Mouse (Mus musculus): ENCODE measurements around the gene Igsf9b. TPM values are rescaled to one million over a fixed set of nuclear protein-coding genes. Genes with fewer than 3 reads are reported as not detected.

Igsf9b gene
- 9.6 and 10.1 TPM in 2 replicates for polyA plus RNA-seq (2012; rRNA removed)

GRCm38 (mm10) chr9:27298411-27299285, at the start of gene Igsf9b:
Igsf9b (plus strand) TSS chr9:27299204.

DNA sequence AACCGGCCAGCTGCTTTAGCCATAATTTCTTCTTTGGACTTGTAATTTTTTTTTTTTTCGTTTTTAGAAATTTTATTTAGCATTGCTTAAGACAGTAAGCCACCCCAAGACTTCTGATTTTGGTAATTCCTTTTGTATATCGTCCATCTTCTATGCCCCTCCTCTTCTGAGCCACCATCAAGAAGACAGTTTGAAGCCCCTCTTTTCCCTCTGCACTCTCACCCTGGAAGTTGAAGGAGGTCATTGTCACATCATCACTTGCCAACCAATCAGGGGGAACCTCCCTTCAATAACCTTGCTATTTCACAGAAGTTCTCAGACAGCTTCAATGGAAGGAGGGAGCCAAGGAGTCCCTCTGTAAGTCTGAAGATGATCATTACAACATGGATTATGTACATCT, 97.5 kb downstream of the Igsf9b start, which contains the start of gene Spata19:
Gene Spata19 (plus strand): TSS at position 301 of the 400 bp plus-strand sequence.

Other genes with a start within 250 kb of the Igsf9b start
- gene Jam3, start 143.8 kb upstream of the Igsf9b start, polyA plus RNA-seq (2012; rRNA removed) = 37.7 and 42.9 TPM in 2 replicates
- 0.24 and 0.40 TPM in 2 replicates for gene Spata19, start 97.6 kb downstream of the Igsf9b start, polyA plus RNA-seq (2012; rRNA removed)